Mouse (Mus musculus): Measurements from ENCODE around the gene Camkk2. TPM values are rescaled to one million over a fixed set of nuclear protein-coding genes. Genes with fewer than 3 reads are reported as not detected.

Camkk2 gene
- 18.5 and 18.6 TPM in 2 replicates for polyA plus RNA-seq (2014; fragmentation: Nextera tagmentation; extraction: Ambion mirVana)

- H3K4me1 ChIP-seq (ENCODE audit: control insufficient read depth, insufficient read depth, low read length), result peaks cover 8% of the 10 kb centered on the region; the same call in 1 of the 2 replicates
- H3K4me3 ChIP-seq (ENCODE audit: low read depth, low read length), result peak within 1 kb of the TSS; percentile 91
- ATAC-seq (ENCODE audit: low FRiP score) (peak; percentile 74), DNase-seq (ENCODE audit: low spot score, missing footprints) (peak; percentile 98)
- peak within 1 kb of the TSS; percentile 89 for H3K4me2 ChIP-seq
- no peak within 1 kb of the TSS for H3K27ac ChIP-seq (ENCODE audit: low read depth, low read length)
- H3K9me3 ChIP-seq (ENCODE audit: control insufficient read depth, low read length), result no peaks in the 10 kb centered on the region; the same call in 1 of the 2 replicates
- H3K27me3 ChIP-seq (ENCODE audit: control insufficient read depth, insufficient read depth, low read length), result no peaks in the 10 kb centered on the region
- under 1% methylated on average over 56 of the region's 63 CpGs for WGBS
- peak within 1 kb of the TSS; percentile 88 for H3K9ac ChIP-seq (ENCODE audit: low read length)
- no peaks in the 10 kb centered on the region for H3K36me3 ChIP-seq (ENCODE audit: control insufficient read depth, insufficient read depth, low read length)
Observed at GRCm38 (mm10) chr5:122779277-122779834, at the start of gene Camkk2. Camkk2 (minus strand) TSS chr5:122779409.

DNA sequence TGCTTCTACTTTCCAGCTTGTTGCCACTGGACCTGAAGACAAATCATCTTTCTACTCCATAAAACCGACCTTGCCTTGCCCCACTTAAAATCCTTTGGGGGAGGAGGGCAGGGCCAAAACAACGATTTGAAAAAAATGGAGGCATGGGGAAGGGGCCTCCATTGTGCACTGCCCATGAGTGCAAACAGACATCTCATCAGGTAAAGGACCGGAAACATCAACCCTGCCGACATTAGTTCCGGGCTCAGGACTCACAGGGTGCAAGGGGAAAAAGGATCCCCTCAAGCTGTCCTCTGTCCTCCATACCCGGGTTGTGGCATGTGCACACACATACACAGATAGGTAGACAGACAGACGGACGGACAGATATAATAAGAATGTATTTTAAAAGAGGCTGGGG is 45.9 kb upstream of the Camkk2 start:
- Histone ChIP-seq H3K9me3 (ENCODE audit: control insufficient read depth, low read length) (no peaks in the 10 kb centered on the region), H3K36me3 (ENCODE audit: control insufficient read depth, insufficient read depth, low read length) (no peaks in the 10 kb centered on the region), H3K4me2 (no peak overlapping the region), H3K4me3 (ENCODE audit: low read depth, low read length) (no peak overlapping the region), H3K4me1 (ENCODE audit: control insufficient read depth, insufficient read depth, low read length) (peaks cover under 1% of the 10 kb centered on the region; the same call in 1 of the 2 replicates), H3K27me3 (ENCODE audit: control insufficient read depth, insufficient read depth, low read length) (no peaks in the 10 kb centered on the region), H3K27ac (ENCODE audit: low read depth, low read length) (no peak overlapping the region), H3K9ac (ENCODE audit: low read length) (no peak overlapping the region)
- 82% methylated on average over 8 of the region's 8 CpGs for WGBS
- no peak for ATAC-seq (ENCODE audit: low FRiP score)
- DNase-seq (ENCODE audit: low spot score, missing footprints), result no peak

GRCm38 (mm10) chr5:122824450-122824849 is 45.2 kb upstream of the Camkk2 start:
- Histone ChIP-seq H3K4me2 (no peak overlapping the region), H3K27me3 (ENCODE audit: control insufficient read depth, insufficient read depth, low read length) (no peaks in the 10 kb centered on the region), H3K9ac (ENCODE audit: low read length) (no peak overlapping the region), H3K27ac (ENCODE audit: low read depth, low read length) (no peak overlapping the region), H3K4me3 (ENCODE audit: low read depth, low read length) (no peak overlapping the region), H3K4me1 (ENCODE audit: control insufficient read depth, insufficient read depth, low read length) (peaks cover 4% of the 10 kb centered on the region; the same call in 1 of the 2 replicates), H3K36me3 (ENCODE audit: control insufficient read depth, insufficient read depth, low read length) (no peaks in the 10 kb centered on the region), H3K9me3 (ENCODE audit: control insufficient read depth, low read length) (no peaks in the 10 kb centered on the region)
- WGBS, result 73% methylated on average over 6 of the region's 6 CpGs
- no peak for ATAC-seq (ENCODE audit: low FRiP score)
- no peak for DNase-seq (ENCODE audit: low spot score, missing footprints)

DNA sequence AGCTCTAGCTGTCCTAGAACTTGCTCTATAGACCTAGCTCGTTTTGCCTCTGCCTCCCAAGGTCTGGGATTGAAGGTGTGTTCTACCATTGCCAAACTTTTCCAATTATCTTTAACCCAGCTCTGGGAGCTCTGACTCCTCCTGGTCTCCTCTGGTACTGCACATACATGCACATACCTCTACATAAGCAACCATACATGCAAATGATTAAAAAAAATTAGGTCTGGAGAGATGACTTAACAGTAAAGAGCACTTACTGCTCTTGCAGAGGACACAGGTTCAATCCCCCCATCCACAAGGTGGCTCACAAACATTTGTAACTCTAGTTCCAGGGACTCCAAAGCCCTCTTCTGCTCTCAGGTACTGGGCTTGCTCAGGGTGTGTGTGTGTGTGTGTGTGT is 44.8 kb upstream of the Camkk2 start:
- H3K4me2 ChIP-seq, result no peak overlapping the region
- H3K4me1 ChIP-seq (ENCODE audit: control insufficient read depth, insufficient read depth, low read length), result peaks cover 4% of the 10 kb centered on the region; the same call in 1 of the 2 replicates
- WGBS, result 62% methylated on average over 1 of the region's 1 CpGs
- H3K27ac ChIP-seq (ENCODE audit: low read depth, low read length), result no peak overlapping the region
- DNase-seq (ENCODE audit: low spot score, missing footprints) (peak; percentile 76), ATAC-seq (ENCODE audit: low FRiP score) (no peak)
- H3K9ac ChIP-seq (ENCODE audit: low read length), result no peak overlapping the region
- H3K36me3 ChIP-seq (ENCODE audit: control insufficient read depth, insufficient read depth, low read length), result no peaks in the 10 kb centered on the region
- no peak overlapping the region for H3K4me3 ChIP-seq (ENCODE audit: low read depth, low read length)
- H3K27me3 ChIP-seq (ENCODE audit: control insufficient read depth, insufficient read depth, low read length), result no peaks in the 10 kb centered on the region
- H3K9me3 ChIP-seq (ENCODE audit: control insufficient read depth, low read length), result no peaks in the 10 kb centered on the region

GRCm38 (mm10) chr5:122822441-122822840 is 43.2 kb upstream of the Camkk2 start:
- WGBS, result 94% methylated on average over 4 of the region's 4 CpGs
- Histone ChIP-seq H3K9ac (ENCODE audit: low read length) (no peak overlapping the region), H3K27ac (ENCODE audit: low read depth, low read length) (no peak overlapping the region), H3K9me3 (ENCODE audit: control insufficient read depth, low read length) (no peaks in the 10 kb centered on the region), H3K4me2 (no peak overlapping the region), H3K4me1 (ENCODE audit: control insufficient read depth, insufficient read depth, low read length) (peaks cover 4% of the 10 kb centered on the region; the same call in 1 of the 2 replicates), H3K4me3 (ENCODE audit: low read depth, low read length) (no peak overlapping the region), H3K36me3 (ENCODE audit: control insufficient read depth, insufficient read depth, low read length) (peaks cover 12% of the 10 kb centered on the region), H3K27me3 (ENCODE audit: control insufficient read depth, insufficient read depth, low read length) (no peaks in the 10 kb centered on the region)
- peak; percentile 81 for DNase-seq (ENCODE audit: low spot score, missing footprints)
- ATAC-seq (ENCODE audit: low FRiP score), result no peak

- whole genome bisulfite sequencing, result under 1% methylated on average over 10 of the region's 10 CpGs
- H3K27me3 ChIP-seq (ENCODE audit: control insufficient read depth, insufficient read depth, low read length), result no peaks in the 10 kb centered on the region
- H3K9me3 ChIP-seq (ENCODE audit: control insufficient read depth, low read length), result no peaks in the 10 kb centered on the region
- no peak for DNase-seq (ENCODE audit: low spot score, missing footprints)
- H3K4me3 ChIP-seq (ENCODE audit: low read depth, low read length), result peak overlapping the region; percentile 85
- peaks cover 4% of the 10 kb centered on the region; the same call in 1 of the 2 replicates for H3K4me1 ChIP-seq (ENCODE audit: control insufficient read depth, insufficient read depth, low read length)
- peak overlapping the region; percentile 46; the same call in 1 of the 2 replicates for H3K9ac ChIP-seq (ENCODE audit: low read length)
- ATAC-seq (ENCODE audit: low FRiP score), result peak; percentile 63; the same call in 1 of the 2 replicates
- H3K36me3 ChIP-seq (ENCODE audit: control insufficient read depth, insufficient read depth, low read length), result peaks cover 19% of the 10 kb centered on the region
- H3K4me2 ChIP-seq, result peak overlapping the region; percentile 63
- H3K27ac ChIP-seq (ENCODE audit: low read depth, low read length), result peak overlapping the region; percentile 93
Observed at GRCm38 (mm10) chr5:122821524-122821885, 42.3 kb upstream of the Camkk2 start.

DNA sequence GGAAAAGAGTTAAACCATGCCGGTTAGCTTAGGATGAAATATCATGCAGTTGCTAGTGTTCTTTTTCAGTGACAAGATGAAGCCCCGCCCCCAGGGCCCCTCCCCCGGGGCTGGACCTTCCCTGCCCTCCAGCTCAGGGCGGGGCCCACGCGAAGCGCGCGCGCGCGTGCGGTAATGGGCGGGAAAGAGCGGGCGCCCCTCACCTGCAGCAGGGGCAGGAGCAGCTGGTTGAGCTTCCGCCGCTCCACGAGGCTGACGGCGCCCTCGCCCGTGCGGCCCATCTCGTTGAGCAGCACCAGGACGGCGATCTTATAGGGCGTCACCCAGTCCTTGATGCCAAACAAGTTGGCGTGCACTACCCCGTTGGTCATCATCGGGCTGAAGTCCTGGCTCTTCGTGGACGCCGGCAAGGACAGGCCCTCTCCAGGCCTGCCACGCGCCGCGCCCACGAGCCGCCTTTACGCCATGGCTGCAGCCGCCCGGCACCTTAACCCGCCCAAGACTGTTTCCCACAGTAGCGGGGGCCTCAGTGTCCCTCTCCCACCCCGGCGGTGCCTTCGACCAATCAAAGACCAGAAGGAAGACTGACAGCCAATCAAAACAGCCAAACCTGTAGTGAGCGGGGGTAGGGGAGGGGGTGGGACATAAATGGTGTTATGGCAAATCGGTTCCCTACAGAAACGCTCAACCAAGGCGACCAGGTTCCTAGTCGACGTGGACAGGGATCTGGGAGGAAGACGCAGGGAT is 41.7 kb upstream of the Camkk2 start, which contains the start of gene Anapc5:
Gene Anapc5, minus strand, starts transcription at position 563 of the 747 bp plus-strand sequence.
- DNase-seq (ENCODE audit: low spot score, missing footprints) (peak; percentile 98), ATAC-seq (ENCODE audit: low FRiP score) (peak; percentile 100)
- Histone ChIP-seq H3K4me2 (peak within 1 kb of the TSS; percentile 63), H3K27me3 (ENCODE audit: control insufficient read depth, insufficient read depth, low read length) (no peaks in the 10 kb centered on the region), H3K4me1 (ENCODE audit: control insufficient read depth, insufficient read depth, low read length) (peaks cover 4% of the 10 kb centered on the region; the same call in 1 of the 2 replicates), H3K36me3 (ENCODE audit: control insufficient read depth, insufficient read depth, low read length) (peaks cover 19% of the 10 kb centered on the region), H3K4me3 (ENCODE audit: low read depth, low read length) (peak within 1 kb of the TSS; percentile 85), H3K9me3 (ENCODE audit: control insufficient read depth, low read length) (no peaks in the 10 kb centered on the region), H3K27ac (ENCODE audit: low read depth, low read length) (peak within 1 kb of the TSS; percentile 93), H3K9ac (ENCODE audit: low read length) (peak within 1 kb of the TSS; percentile 89)
- under 1% methylated on average over 55 of the region's 55 CpGs for WGBS

DNA sequence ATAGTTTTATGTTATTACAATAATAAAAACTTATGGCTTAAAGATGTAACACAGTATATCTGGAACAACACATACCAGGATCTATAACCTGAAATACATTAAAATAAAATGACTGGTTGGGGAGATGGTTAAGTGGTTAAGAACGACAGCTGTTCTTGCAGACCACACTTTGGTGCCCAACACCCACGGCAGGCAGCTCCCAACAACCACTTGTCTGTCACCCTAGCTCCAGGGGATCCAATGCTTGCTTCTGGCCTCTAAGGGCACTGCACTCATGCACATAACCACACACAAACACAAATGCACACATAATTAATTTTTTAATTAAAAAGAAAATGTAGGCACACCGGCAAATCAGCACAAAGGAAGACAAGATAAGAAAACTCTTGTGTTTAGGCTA is 33.5 kb upstream of the Camkk2 start:
- H3K27ac ChIP-seq (ENCODE audit: low read depth, low read length), result no peak overlapping the region
- ATAC-seq (ENCODE audit: low FRiP score) (no peak), DNase-seq (ENCODE audit: low spot score, missing footprints) (peak; percentile 56)
- H3K4me1 ChIP-seq (ENCODE audit: control insufficient read depth, insufficient read depth, low read length), result no peaks in the 10 kb centered on the region
- H3K36me3 ChIP-seq (ENCODE audit: control insufficient read depth, insufficient read depth, low read length), result peaks cover 34% of the 10 kb centered on the region
- H3K4me3 ChIP-seq (ENCODE audit: low read depth, low read length), result no peak overlapping the region
- no peak overlapping the region for H3K4me2 ChIP-seq
- no peaks in the 10 kb centered on the region for H3K9me3 ChIP-seq (ENCODE audit: control insufficient read depth, low read length)
- no peak overlapping the region for H3K9ac ChIP-seq (ENCODE audit: low read length)
- H3K27me3 ChIP-seq (ENCODE audit: control insufficient read depth, insufficient read depth, low read length), result no peaks in the 10 kb centered on the region
- 96% methylated on average over 3 of the region's 3 CpGs for WGBS
